Mouse (Mus musculus): ENCODE results near the gene Polr2f. TPM values are rescaled to one million over a fixed set of nuclear protein-coding genes. Genes with fewer than 3 reads are reported as not detected.

The Polr2f gene
- polyA plus RNA-seq, 1 experiment, result 176 TPM

Other genes with a start within 250 kb of the Polr2f start
- 0.24 TPM in 1 of 2 replicates, not detected in the other for gene Gm49510, start 241.3 kb upstream of the Polr2f start, polyA plus RNA-seq (2012; rRNA removed)
- 27.2 and 29.0 TPM in 2 replicates for gene Sh3bp1, start 241.2 kb upstream of the Polr2f start, polyA plus RNA-seq (2012; rRNA removed)
- gene Pdxp, start 227.1 kb upstream of the Polr2f start, polyA plus RNA-seq (2012; rRNA removed), result 219 and 227 TPM in 2 replicates
- 48.2 and 56.0 TPM in 2 replicates for gene Lgals1, start 214.3 kb upstream of the Polr2f start, polyA plus RNA-seq (2012; rRNA removed)
- 35.8 and 37.4 TPM in 2 replicates for gene Nol12, start 206.1 kb upstream of the Polr2f start, polyA plus RNA-seq (2012; rRNA removed)
- gene Triobp, start 193.3 kb upstream of the Polr2f start, polyA plus RNA-seq (2012; rRNA removed), result 11.7 and 13.9 TPM in 2 replicates
- 109 and 112 TPM in 2 replicates for gene H1f0, start 112.6 kb upstream of the Polr2f start, polyA plus RNA-seq (2012; rRNA removed)
- 0.19 and 0.38 TPM in 2 replicates for gene Galr3, start 99.1 kb upstream of the Polr2f start, polyA plus RNA-seq (2012; rRNA removed)
- gene Ankrd54, start 78.1 kb upstream of the Polr2f start, polyA plus RNA-seq (2012; rRNA removed), result 31.0 and 32.3 TPM in 2 replicates
- gene Eif3l, start 65.8 kb upstream of the Polr2f start, polyA plus RNA-seq (2012; rRNA removed), result 80.9 and 90.8 TPM in 2 replicates
- 22.2 and 23.8 TPM in 2 replicates for gene Micall1, start 32.1 kb upstream of the Polr2f start, polyA plus RNA-seq (2012; rRNA removed)
- 15.0 and 18.6 TPM in 2 replicates for gene 1700088E04Rik, start 244 bp downstream of the Polr2f start, polyA plus RNA-seq (2012; rRNA removed)
- gene Sox10, start 24.2 kb downstream of the Polr2f start, polyA plus RNA-seq (2012; rRNA removed), result 55.2 and 61.4 TPM in 2 replicates
- gene Pick1, start 88.2 kb downstream of the Polr2f start, polyA plus RNA-seq (2012; rRNA removed), result 87.7 and 98.4 TPM in 2 replicates
- 1.3 and 1.4 TPM in 2 replicates for gene Gm49486, start 88.4 kb downstream of the Polr2f start, polyA plus RNA-seq (2012; rRNA removed)
- gene Slc16a8, start 113.8 kb downstream of the Polr2f start, polyA plus RNA-seq (2012; rRNA removed), result 0.06 TPM in 1 of 2 replicates, not detected in the other
- gene Baiap2l2, start 144.5 kb downstream of the Polr2f start, polyA plus RNA-seq (2012; rRNA removed), result 12.6 and 16.6 TPM in 2 replicates
- gene Pla2g6, start 187.4 kb downstream of the Polr2f start, polyA plus RNA-seq (2012; rRNA removed), result 31.8 and 32.9 TPM in 2 replicates
- gene Maff, start 205.6 kb downstream of the Polr2f start, polyA plus RNA-seq (2012; rRNA removed), result 0.62 and 1.1 TPM in 2 replicates

All from frontal cortex, adult 2 months (tissue).